Mouse (Mus musculus) midbrain, postnatal 0 days (tissue): ENCODE measurements around the gene Chst14. TPM values are rescaled to one million over a fixed set of nuclear protein-coding genes. Genes with fewer than 3 reads are reported as not detected.

Experiments
- ATAC-seq: fragments of 200-750 bp; cut with Nextera tagmentation; 2 replicates; pipeline ENCODE4 v1.8.0; 2017; ENCODE audit warnings: moderate number of reproducible peaks, mild to moderate bottlenecking, moderate TSS enrichment, moderate library complexity; ENCODE audit not compliant: low FRiP score
- DNase-seq: peaks from one replicate; pipeline ENCODE4 v3.0.0-alpha.2; 2015; ENCODE audit warnings: low spot score
- H3K27ac ChIP-seq: fragments of 300-500 bp; sonication (generic); 2 replicates; pipeline ENCODE4 v1.5.1; 2014; ENCODE audit warnings: low read depth, mild to moderate bottlenecking, low read length, mixed read lengths
- H3K27me3 ChIP-seq: fragments of 300-500 bp; sonication (generic); 2 replicates; pipeline ENCODE4 v1.6.1; 2014; ENCODE audit warnings: low read length, control low read depth, mixed read lengths; ENCODE audit not compliant: insufficient read depth
- H3K36me3 ChIP-seq: fragments of 300-500 bp; sonication (generic); 2 replicates; pipeline ENCODE4 v1.6.1; 2014; ENCODE audit warnings: low read length, control low read depth, mixed read lengths; ENCODE audit not compliant: insufficient read depth
- H3K4me1 ChIP-seq: fragments of 300-500 bp; sonication (generic); 2 replicates; pipeline ENCODE4 v1.6.1; 2014; ENCODE audit warnings: mild to moderate bottlenecking, control low read depth, antibody characterized with exemption, low read length, mixed read lengths; ENCODE audit not compliant: insufficient read depth
- H3K4me2 ChIP-seq: fragments of 300-500 bp; sonication (generic); 2 replicates; pipeline ENCODE4 v1.6.1; 2014; ENCODE audit warnings: low read depth, mild to moderate bottlenecking, low read length, mixed read lengths; ENCODE audit not compliant: poor library complexity, severe bottlenecking
- H3K4me3 ChIP-seq: fragments of 300-500 bp; sonication (generic); 2 replicates; pipeline ENCODE4 v1.5.1; 2014; ENCODE audit warnings: low read depth, mild to moderate bottlenecking, low read length, moderate library complexity
- H3K9ac ChIP-seq: fragments of 300-500 bp; sonication (generic); replicated peaks from 2 replicates; pipeline ENCODE4 v1.6.1; 2014; ENCODE audit warnings: mild to moderate bottlenecking, low read length, moderate library complexity, mixed read lengths; ENCODE audit not compliant: poor library complexity, severe bottlenecking
- H3K9me3 ChIP-seq: fragments of 300-500 bp; sonication (generic); 2 replicates; pipeline ENCODE4 v1.6.1; 2016; ENCODE audit warnings: low read length, control low read depth
- CTCF ChIP-seq: IDR thresholded peaks from 2 replicates; pipeline ENCODE4 v1.5.1; 2016; ENCODE audit warnings: antibody characterized with exemption, mild to moderate bottlenecking
- WGBS: fragments of 180-500 bp; shearing (Covaris S2); extraction: QIAGEN DNeasy Blood & Tissue Kit; methylation state at CpG from one replicate; pipeline ENCODE4 v1.1.7; 2014; 5-methylcytosine and 5-hydroxymethylcytosine counted together
- polyA plus RNA-seq: library from polyadenylated mRNA; unstranded; fragments of >200 nt; fragmentation: Nextera tagmentation; extraction: Ambion mirVana; gene quantifications from 2 replicates; pipeline ENCODE4 v1.2.1, GENCODE M21; 2015
- total RNA-seq: library from RNA; depleted of rRNA; stranded (reverse); fragments of >200 nt; gene quantifications from 2 replicates; pipeline ENCODE4 v1.2.3, GENCODE M21; 2014

The Chst14 gene
- total and polyA plus RNA-seq, 2 experiments from 2014 or later, result 3.0 to 4.9 TPM

DNA sequence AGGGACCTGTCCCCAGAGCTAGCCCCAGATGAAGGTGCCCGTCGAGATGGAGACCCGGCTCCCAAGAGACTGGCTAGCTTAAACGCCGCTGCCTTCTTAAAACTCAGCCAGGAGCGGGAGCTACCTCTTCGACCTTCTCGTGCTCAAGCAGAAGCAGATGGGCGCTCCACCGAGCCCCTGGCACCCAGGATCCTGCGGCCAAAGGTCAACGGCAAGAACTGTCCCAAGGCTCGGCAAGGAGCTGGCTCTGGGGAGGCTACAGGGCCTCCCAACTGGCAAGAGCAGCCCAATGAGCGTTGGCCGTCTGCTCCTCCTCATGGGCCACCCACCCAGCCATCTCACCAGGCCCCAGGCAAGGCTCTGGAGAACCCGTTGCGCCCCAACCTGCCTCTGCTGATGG lies 9.9 kb upstream of the Chst14 start:
- TF ChIP-seq CTCF, result no peak

DNA sequence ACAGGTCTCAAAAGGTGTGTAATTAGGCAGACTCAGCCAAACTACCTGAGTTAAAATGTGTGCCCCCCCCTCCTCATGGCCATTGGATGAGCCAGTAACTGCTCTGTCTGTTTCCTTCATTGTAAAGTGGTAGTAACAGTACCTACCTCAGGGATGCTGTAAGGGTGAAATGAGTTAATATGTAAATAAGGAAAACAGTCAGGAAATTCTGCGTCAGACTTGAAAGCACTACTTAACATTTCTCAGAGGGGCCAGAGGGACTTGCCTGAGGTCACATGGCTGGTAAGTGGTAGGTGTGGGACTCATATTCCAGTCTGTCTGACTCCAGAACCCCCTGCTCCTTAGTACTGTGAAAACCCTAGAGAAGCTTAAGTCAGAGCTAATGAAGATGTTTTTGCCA lies 7.8 kb upstream of the Chst14 start:
- Histone ChIP-seq H3K9ac (no peak overlapping the region), H3K9me3 (no peaks in the 10 kb centered on the region), H3K4me1 (0 out of 2 replicates have a peak, but pooled peaks cover 11% of the 10 kb centered on the region), H3K27me3 (no peaks in the 10 kb centered on the region), H3K36me3 (peaks cover 38% of the 10 kb centered on the region), H3K4me3 (no peak overlapping the region), H3K4me2 (no peak overlapping the region), H3K27ac (no peak overlapping the region)
- ATAC-seq, result no peak
- WGBS, result 52% methylated on average over 1 of the region's 1 CpGs
- no peak for DNase-seq
- no peak for TF ChIP-seq CTCF

More for the DNA sequence above, 9.9 kb upstream of the Chst14 start:
- Histone ChIP-seq H3K4me2 (no peak overlapping the region), H3K27ac (no peak overlapping the region), H3K4me3 (no peak overlapping the region), H3K36me3 (peaks cover 27% of the 10 kb centered on the region), H3K9ac (no peak overlapping the region), H3K4me1 (0 out of 2 replicates have a peak, but pooled peaks cover 19% of the 10 kb centered on the region), H3K27me3 (no peaks in the 10 kb centered on the region), H3K9me3 (no peaks in the 10 kb centered on the region)
- WGBS, result 93% methylated on average over 17 of the region's 17 CpGs
- DNase-seq (no peak), ATAC-seq (no peak)

DNA sequence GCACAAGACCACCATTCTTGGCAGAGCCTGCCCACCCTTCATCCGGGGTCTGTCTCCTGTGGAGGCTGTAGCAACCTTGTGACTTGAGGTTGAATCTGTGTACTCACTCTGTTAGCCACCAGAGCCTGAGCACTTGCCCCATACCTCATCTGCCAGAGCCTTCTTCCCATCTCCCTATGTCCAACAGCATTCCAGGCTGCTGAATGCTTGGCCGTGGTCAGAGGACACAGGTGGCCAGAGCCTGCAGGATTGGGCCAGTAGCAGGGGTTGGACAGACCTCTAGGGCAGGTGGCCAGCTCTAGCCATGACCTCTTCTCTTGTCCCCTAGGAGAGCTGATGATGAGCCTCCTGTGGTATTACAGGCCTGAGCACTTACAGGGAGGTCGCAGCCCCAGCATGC lies 5.9 kb upstream of the Chst14 start:
- DNase-seq (no peak), ATAC-seq (no peak)
- H3K9ac ChIP-seq, result no peak overlapping the region
- no peak overlapping the region for H3K4me2 ChIP-seq
- H3K36me3 ChIP-seq, result peaks cover 40% of the 10 kb centered on the region
- H3K27ac ChIP-seq, result no peak overlapping the region
- no peaks in the 10 kb centered on the region for H3K9me3 ChIP-seq
- 97% methylated on average over 3 of the region's 3 CpGs for WGBS
- no peaks in the 10 kb centered on the region for H3K4me1 ChIP-seq
- no peak for TF ChIP-seq CTCF
- no peak overlapping the region for H3K4me3 ChIP-seq
- H3K27me3 ChIP-seq, result no peaks in the 10 kb centered on the region

DNA sequence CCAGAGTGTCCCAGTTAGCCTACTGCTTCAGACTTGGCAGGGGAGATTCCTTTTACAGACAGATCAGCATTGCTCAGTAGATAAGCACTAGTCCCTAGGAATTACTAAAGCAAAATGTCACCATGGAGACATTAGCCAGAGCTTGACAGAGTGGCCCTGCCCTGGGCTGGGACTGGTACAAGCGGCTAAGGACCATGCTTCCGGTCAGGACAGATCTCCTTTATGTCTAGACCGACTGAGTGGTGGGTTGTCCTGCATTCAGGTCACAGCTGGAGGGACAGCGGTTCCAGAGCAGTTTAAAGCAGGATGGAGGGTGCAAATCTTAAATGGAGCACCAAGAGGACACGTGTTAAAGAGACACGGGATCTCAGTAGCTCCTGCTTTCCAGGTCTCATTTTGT lies 344 bp upstream of the Chst14 start:
- no peak for DNase-seq
- H3K9me3 ChIP-seq, result no peaks in the 10 kb centered on the region
- H3K36me3 ChIP-seq, result peaks cover 17% of the 10 kb centered on the region
- H3K27ac ChIP-seq, result no peak overlapping the region
- H3K4me3 ChIP-seq, result peak overlapping the region; percentile 48
- peak; percentile 18; the same call in 1 of the 2 replicates for ATAC-seq
- peak overlapping the region; percentile 87 for H3K4me2 ChIP-seq
- WGBS, result 6% methylated on average over 6 of the region's 6 CpGs
- no peaks in the 10 kb centered on the region; the same call in 1 of the 2 replicates for H3K4me1 ChIP-seq
- no peaks in the 10 kb centered on the region for H3K27me3 ChIP-seq
- TF ChIP-seq CTCF, result no peak
- peak overlapping the region; percentile 55 for H3K9ac ChIP-seq

DNA sequence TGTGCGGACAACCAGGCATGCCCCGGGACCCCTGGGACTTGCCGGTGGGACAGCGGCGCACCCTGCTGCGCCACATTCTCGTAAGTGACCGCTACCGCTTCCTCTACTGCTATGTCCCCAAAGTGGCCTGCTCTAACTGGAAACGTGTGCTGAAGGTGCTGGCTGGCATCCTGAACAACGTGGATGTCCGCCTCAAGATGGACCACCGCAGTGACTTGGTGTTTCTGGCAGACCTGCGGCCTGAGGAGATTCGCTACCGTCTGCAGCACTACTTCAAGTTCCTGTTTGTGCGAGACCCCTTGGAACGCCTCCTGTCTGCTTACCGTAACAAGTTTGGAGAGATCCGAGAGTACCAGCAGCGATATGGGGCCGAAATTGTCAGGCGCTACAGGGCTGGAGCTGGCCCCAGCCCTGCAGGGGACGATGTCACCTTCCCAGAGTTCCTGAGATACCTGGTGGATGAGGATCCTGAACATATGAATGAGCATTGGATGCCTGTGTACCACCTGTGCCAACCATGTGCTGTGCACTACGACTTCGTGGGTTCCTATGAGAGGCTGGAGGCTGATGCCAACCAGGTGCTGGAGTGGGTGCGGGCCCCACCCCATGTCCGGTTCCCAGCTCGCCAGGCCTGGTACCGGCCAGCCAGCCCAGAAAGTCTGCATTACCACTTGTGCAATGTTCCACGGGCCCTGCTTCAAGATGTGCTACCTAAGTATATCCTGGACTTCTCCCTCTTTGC lies 873 bp downstream of the Chst14 start:
- ATAC-seq (no peak), DNase-seq (no peak)
- H3K36me3 ChIP-seq, result peaks cover 13% of the 10 kb centered on the region
- no peaks in the 10 kb centered on the region; the same call in 1 of the 2 replicates for H3K4me1 ChIP-seq
- H3K27me3 ChIP-seq, result no peaks in the 10 kb centered on the region
- WGBS, result 47% methylated on average over 31 of the region's 31 CpGs
- peak overlapping the region; percentile 55 for H3K9ac ChIP-seq
- peak overlapping the region; percentile 87 for H3K4me2 ChIP-seq
- H3K9me3 ChIP-seq, result no peaks in the 10 kb centered on the region
- no peak overlapping the region for H3K27ac ChIP-seq
- H3K4me3 ChIP-seq, result peak overlapping the region; percentile 48
- TF ChIP-seq CTCF, result no peak

DNA sequence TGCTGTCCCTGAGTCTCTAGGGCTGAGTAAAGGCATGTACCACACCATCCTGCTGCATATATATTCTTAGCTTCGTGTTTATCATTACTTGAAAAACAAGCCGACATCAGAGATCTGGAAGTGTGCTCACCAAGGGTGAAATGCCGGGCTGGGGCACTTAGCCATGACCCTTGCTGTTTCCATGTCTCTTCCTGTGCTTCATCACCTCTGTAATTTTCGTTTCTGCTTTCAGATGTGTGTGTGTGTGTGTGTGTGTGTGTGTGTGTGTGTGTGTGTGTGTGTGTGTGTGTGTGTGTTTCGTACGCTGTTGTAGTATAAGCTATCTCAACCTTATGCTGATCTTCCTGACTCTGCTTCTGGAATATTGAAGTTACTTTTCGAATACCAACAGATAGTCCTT lies 15.0 kb downstream of the Chst14 start:
- WGBS, result 85% methylated on average over 7 of the region's 7 CpGs
- H3K27ac ChIP-seq, result no peak overlapping the region
- no peak overlapping the region for H3K9ac ChIP-seq
- TF ChIP-seq CTCF, result no peak
- H3K9me3 ChIP-seq, result no peaks in the 10 kb centered on the region
- no peak overlapping the region for H3K4me3 ChIP-seq
- no peaks in the 10 kb centered on the region for H3K27me3 ChIP-seq
- ATAC-seq (no peak), DNase-seq (no peak)
- no peaks in the 10 kb centered on the region for H3K36me3 ChIP-seq
- no peak overlapping the region for H3K4me2 ChIP-seq
- 0 out of 2 replicates have a peak, but pooled peaks cover 2% of the 10 kb centered on the region for H3K4me1 ChIP-seq
